Mouse (Mus musculus) MEL (cell line): Measurements from ENCODE around the gene Tinf2.

Experiments used
- CTCF ChIP-seq, 3 experiments: IDR thresholded peaks in 2 of 3; conservative IDR thresholded peaks in 1 of 3; 2 replicates each; pipeline ENCODE4 v1.5.1; 2011 to 2012; ENCODE audit warnings: low read length in 3 of 3, low read depth in 2 of 3, mild to moderate bottlenecking in 2 of 3, improper control_type of control experiment in 1 of 3, inconsistent platforms in 1 of 3, mixed read lengths in 1 of 3, moderate library complexity in 1 of 3; ENCODE audit not compliant: control insufficient read depth in 1 of 3, insufficient read depth in 1 of 3, poor library complexity in 1 of 3, severe bottlenecking in 1 of 3
- MAX ChIP-seq: IDR thresholded peaks from 2 replicates; pipeline ENCODE4 v1.6.1; 2011; ENCODE audit warnings: low read length, improper control_type of control experiment
- NELFE ChIP-seq: IDR thresholded peaks from 2 replicates; pipeline ENCODE4 v1.6.1; 2011; ENCODE audit warnings: low read depth, low read length, improper control_type of control experiment
- POLR2A ChIP-seq, 2 experiments: IDR thresholded peaks; 2 replicates each; pipeline ENCODE4 v1.6.1; 2011 to 2012; ENCODE audit warnings: low read length in 2 of 2, mild to moderate bottlenecking in 2 of 2, control low read depth in 1 of 2, improper control_type of control experiment in 1 of 2, low read depth in 1 of 2, moderate library complexity in 1 of 2; ENCODE audit not compliant: control insufficient read depth in 1 of 2, insufficient read depth in 1 of 2, poor library complexity in 1 of 2
- SIN3A ChIP-seq: IDR thresholded peaks from 2 replicates; pipeline ENCODE4 v1.6.1; 2012; ENCODE audit warnings: low read length, improper control_type of control experiment, inconsistent platforms
- ZNF384 ChIP-seq: IDR thresholded peaks from 2 replicates; pipeline ENCODE4 v1.6.1; 2012; ENCODE audit warnings: low read depth, mild to moderate bottlenecking, inconsistent platforms, low read length, improper control_type of control experiment

GRCm38 (mm10) chr14:55714893-55715292 is 33.3 kb upstream of the Tinf2 start:
- TF ChIP-seq MAX (peak; percentile 65), POLR2A (IDR thresholded peaks at IDR 0.05; ENCODE audit: control insufficient read depth in 1 of 2, insufficient read depth in 1 of 2, low read depth in 1 of 2, low read length in 2 of 2, poor library complexity in 1 of 2) (no peak; a peak in 1 of 4 replicates), ZNF384 (no peak), SIN3A (no peak), CTCF (IDR thresholded peaks at IDR 0.05 in 2 of 3, conservative IDR thresholded peaks at IDR 0.05 in 1 of 3; ENCODE audit: control insufficient read depth in 1 of 3, insufficient read depth in 1 of 3, low read depth in 2 of 3, low read length in 3 of 3, poor library complexity in 1 of 3, severe bottlenecking in 1 of 3) (no peak), NELFE (no peak)
